Mouse (Mus musculus) hindbrain, embryonic 14.5 days (tissue): ENCODE measurements at regions not wholly inside any gene's neighbourhood (a gene's known extent, or its start where the extent isn't known, plus 50 kb on each side); places are given as distances from the start of the nearest gene placed in this dataset.

Experiments
- ATAC-seq: fragments of 200-750 bp; cut with Nextera tagmentation; 2 replicates; pipeline ENCODE4 v1.8.0; 2017; ENCODE audit warnings: moderate number of reproducible peaks, mild to moderate bottlenecking, moderate TSS enrichment, moderate library complexity; ENCODE audit not compliant: low FRiP score
- DNase-seq: peaks from one replicate; pipeline ENCODE4 v3.0.0-alpha.2; 2015; ENCODE audit warnings: low spot score
- H3K27ac ChIP-seq: fragments of 300-500 bp; sonication (generic); 2 replicates; pipeline ENCODE4 v1.5.1; 2014; ENCODE audit warnings: mild to moderate bottlenecking, moderate library complexity
- H3K27me3 ChIP-seq: fragments of 300-500 bp; sonication (generic); 2 replicates; pipeline ENCODE4 v1.6.1; 2014; ENCODE audit warnings: mild to moderate bottlenecking, low read length, mixed read lengths; ENCODE audit not compliant: control insufficient read depth, insufficient read depth
- H3K36me3 ChIP-seq: fragments of 300-500 bp; sonication (generic); replicated peaks from 2 replicates; pipeline ENCODE4 v1.6.1; 2014; ENCODE audit not compliant: control insufficient read depth, insufficient read depth
- H3K4me1 ChIP-seq: fragments of 300-500 bp; sonication (generic); replicated peaks from 2 replicates; pipeline ENCODE4 v1.6.1; 2014; ENCODE audit warnings: antibody characterized with exemption, low read length, mixed read lengths; ENCODE audit not compliant: control insufficient read depth, insufficient read depth
- H3K4me2 ChIP-seq: fragments of 300-500 bp; sonication (generic); replicated peaks from 2 replicates; pipeline ENCODE4 v1.6.1; 2014; ENCODE audit warnings: mild to moderate bottlenecking, moderate library complexity
- H3K4me3 ChIP-seq: fragments of 300-500 bp; sonication (generic); replicated peaks from 2 replicates; pipeline ENCODE4 v1.5.1; 2014; ENCODE audit warnings: mild to moderate bottlenecking, low read length
- H3K9ac ChIP-seq: fragments of 300-500 bp; sonication (generic); 2 replicates; pipeline ENCODE4 v1.6.1; 2014
- H3K9me3 ChIP-seq: fragments of 300-500 bp; sonication (generic); 2 replicates; pipeline ENCODE4 v1.6.1; 2016; ENCODE audit warnings: low read length; ENCODE audit not compliant: control insufficient read depth
- WGBS: fragments of 180-500 bp; shearing (Covaris S2); extraction: QIAGEN DNeasy Blood & Tissue Kit; methylation state at CpG from one replicate; pipeline ENCODE4 v1.1.7; 2014; 5-methylcytosine and 5-hydroxymethylcytosine counted together

DNA sequence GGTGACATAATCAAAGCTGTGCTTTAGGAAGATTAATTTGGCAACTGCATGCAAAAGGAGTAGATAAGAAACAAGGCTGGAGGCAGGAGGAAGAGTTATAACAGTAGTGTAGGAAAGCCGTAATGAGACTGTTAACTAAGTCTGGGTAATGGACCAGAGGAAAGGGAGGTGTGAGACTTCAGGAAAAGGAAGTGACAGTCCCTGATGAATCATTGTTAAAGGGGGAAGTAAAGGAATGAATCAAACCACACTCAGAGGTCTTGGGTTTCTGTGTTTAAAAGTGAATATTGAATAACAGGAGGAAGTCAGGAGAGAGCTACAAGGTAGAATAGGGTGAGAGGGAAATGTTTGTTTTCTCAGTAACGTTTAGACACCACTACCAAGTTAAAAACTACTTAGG, 1175.9 kb downstream of the Diaph3 start:
- Histone ChIP-seq H3K9me3 (no peaks in the 10 kb centered on the region), H3K4me1 (no peaks in the 10 kb centered on the region), H3K27ac (no peak overlapping the region), H3K4me3 (no peak overlapping the region), H3K4me2 (no peak overlapping the region), H3K36me3 (no peaks in the 10 kb centered on the region), H3K27me3 (no peaks in the 10 kb centered on the region), H3K9ac (no peak overlapping the region)
- WGBS: 83% methylated on average over 2 of the region's 2 CpGs
- ATAC-seq (no peak), DNase-seq (no peak)

DNA sequence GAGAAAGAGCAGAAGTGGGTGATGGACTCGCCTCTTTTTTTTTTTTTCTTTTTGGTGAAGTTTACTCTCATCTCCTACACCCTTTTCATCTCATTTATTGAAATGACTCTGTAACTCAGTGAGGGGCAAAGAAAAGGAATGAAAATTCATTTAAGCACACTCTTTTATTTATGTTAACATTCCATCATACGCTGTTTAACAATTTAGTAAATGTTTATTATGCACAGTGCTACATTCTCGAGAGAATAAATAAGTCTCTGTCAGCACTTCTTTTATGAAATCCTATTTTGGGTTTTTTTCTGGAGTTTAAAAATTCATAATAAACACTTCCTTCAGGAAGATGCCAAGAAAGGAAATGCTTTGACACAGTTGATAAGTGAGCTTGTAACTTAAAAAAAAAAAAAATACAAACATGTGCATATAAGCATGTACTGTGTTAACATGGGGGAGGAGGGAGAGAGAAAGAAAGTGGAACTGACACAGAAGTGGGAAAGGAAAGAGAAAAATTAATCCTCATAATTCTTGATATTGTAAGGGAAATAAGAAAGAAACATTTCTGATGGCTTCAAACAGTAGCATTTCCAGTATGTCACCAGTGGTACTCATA, 1195.2 kb downstream of the Diaph3 start:
- ATAC-seq (no peak), DNase-seq (no peak)
- H3K27ac ChIP-seq: no peak overlapping the region
- H3K4me3 ChIP-seq: no peak overlapping the region
- H3K27me3 ChIP-seq: no peaks in the 10 kb centered on the region
- WGBS: 80% methylated on average over 3 of the region's 3 CpGs
- no peak overlapping the region for H3K9ac ChIP-seq
- H3K36me3 ChIP-seq: no peaks in the 10 kb centered on the region
- no peak overlapping the region for H3K4me2 ChIP-seq
- H3K9me3 ChIP-seq: no peaks in the 10 kb centered on the region
- H3K4me1 ChIP-seq: no peaks in the 10 kb centered on the region

DNA sequence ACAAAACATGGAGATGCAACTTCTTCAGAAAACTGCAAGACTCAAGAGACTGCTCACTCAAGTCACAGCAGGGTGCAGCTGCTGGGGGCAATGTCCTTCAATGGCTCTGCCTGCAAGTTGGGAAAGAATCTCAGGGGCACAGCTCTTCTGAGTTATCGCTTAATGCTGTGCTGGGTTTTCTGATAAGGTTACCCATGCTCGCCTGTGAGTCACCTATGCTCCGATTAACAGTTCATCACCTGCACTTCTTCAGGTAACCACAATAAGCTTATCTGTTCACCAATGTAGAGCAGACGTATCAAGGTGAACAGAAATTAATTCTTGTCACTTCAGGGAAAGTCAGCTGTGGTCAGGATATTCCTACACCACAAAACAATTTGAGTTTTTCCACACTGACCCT, 1198.2 kb downstream of the Diaph3 start:
- 82% methylated on average over 4 of the region's 4 CpGs for WGBS
- no peaks in the 10 kb centered on the region for H3K4me1 ChIP-seq

DNA sequence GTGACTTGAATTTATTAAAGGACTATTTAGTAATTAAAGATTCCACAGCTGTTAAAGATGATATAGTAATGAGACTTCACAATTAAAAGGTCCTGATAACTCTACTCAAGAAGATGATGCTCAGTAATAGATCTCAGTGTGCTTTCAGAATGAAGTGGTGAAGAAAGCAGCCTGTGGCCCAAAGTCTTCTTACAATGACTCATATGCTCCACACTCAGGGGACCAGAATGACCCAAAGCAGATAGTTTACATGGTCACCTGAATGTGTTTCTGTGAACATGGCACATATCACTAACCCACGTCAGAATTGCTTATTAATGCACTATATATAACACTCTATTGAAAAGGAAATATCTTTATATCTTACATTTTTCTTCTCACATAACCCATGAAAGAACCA, 1200.5 kb downstream of the Diaph3 start:
- ATAC-seq (no peak), DNase-seq (no peak)
- 89% methylated on average over 1 of the region's 1 CpGs for WGBS
- Histone ChIP-seq H3K4me2 (no peak overlapping the region), H3K27ac (no peak overlapping the region), H3K4me3 (no peak overlapping the region), H3K27me3 (no peaks in the 10 kb centered on the region), H3K9me3 (no peaks in the 10 kb centered on the region), H3K9ac (no peak overlapping the region), H3K36me3 (no peaks in the 10 kb centered on the region), H3K4me1 (no peaks in the 10 kb centered on the region)

More for the DNA sequence above, 1198.2 kb downstream of the Diaph3 start:
- H3K9me3 ChIP-seq: no peaks in the 10 kb centered on the region
- H3K27me3 ChIP-seq: no peaks in the 10 kb centered on the region
- no peak for DNase-seq
- no peaks in the 10 kb centered on the region for H3K36me3 ChIP-seq
- no peak overlapping the region for H3K4me3 ChIP-seq
- H3K27ac ChIP-seq: no peak overlapping the region
- no peak for ATAC-seq
- H3K4me2 ChIP-seq: no peak overlapping the region
- no peak overlapping the region for H3K9ac ChIP-seq

DNA sequence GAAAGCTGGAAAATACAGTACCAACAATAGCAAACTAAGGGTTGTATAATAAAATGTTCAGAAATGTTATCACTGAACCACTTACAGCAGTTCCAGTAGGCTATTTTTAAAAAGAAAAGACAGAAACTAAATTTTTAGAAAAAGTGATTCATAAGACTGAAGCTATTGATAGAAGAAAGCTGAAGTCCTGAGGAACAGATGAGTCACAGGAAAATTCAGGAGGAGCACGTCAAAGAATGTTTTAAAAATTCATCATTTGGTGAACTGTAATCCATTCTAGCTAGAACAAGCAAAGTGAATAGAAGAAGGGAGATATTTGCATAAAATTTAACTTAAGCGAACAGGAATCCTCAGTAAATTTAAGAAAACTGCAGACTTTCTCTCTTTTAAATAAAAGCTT, 1205.9 kb downstream of the Diaph3 start:
- no peaks in the 10 kb centered on the region for H3K9me3 ChIP-seq
- H3K9ac ChIP-seq: no peak overlapping the region
- no peak for DNase-seq
- no peaks in the 10 kb centered on the region for H3K4me1 ChIP-seq
- no peak overlapping the region for H3K27ac ChIP-seq
- ATAC-seq: no peak
- 84% methylated on average over 2 of the region's 2 CpGs for WGBS
- no peaks in the 10 kb centered on the region for H3K27me3 ChIP-seq
- no peaks in the 10 kb centered on the region for H3K36me3 ChIP-seq
- no peak overlapping the region for H3K4me2 ChIP-seq
- H3K4me3 ChIP-seq: no peak overlapping the region

DNA sequence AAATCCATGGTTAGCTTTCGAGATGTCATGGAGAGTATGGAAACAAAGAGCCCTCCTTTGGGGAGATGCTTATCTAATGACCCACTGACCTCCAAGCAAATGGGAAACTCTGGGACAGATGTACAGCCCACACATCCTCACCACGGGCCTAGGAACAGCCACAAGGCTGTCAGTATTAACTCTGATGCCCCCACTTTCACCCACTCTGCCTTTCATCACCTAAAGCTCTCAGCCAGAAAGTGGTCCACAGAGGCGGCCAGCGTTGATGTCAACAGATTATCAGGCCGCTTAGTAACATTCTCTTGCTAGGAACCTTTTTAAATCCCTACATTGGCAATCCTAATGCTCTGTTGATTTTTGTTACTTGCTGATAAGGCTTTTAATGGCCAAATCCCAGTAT, 1210.6 kb downstream of the Diaph3 start:
- H3K4me3 ChIP-seq: no peak overlapping the region
- no peak for ATAC-seq
- no peak overlapping the region for H3K9ac ChIP-seq
- no peaks in the 10 kb centered on the region for H3K9me3 ChIP-seq
- no peaks in the 10 kb centered on the region for H3K4me1 ChIP-seq
- no peaks in the 10 kb centered on the region for H3K27me3 ChIP-seq
- no peak overlapping the region for H3K27ac ChIP-seq
- no peak overlapping the region for H3K4me2 ChIP-seq
- H3K36me3 ChIP-seq: no peaks in the 10 kb centered on the region
- 63% methylated on average over 5 of the region's 5 CpGs for WGBS
- no peak for DNase-seq

DNA sequence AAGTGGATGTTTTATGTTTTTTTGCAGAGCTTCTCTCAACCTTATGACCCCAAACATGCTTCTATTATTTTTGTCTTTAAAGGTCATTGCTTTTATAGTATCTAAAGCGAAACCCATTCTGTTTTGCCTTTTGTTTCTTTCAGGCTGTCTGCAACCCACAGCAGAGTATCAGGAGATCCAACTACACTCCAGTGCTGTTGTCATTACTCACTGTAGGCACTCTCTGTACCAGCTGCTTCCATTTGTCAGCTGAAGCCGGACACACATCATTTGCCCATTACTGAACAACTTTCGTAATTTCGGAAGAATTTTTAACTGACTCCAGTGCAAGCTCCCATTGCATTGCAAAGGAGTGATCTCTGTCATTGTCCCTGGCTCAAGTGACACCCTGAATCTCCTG, 1222.1 kb downstream of the Diaph3 start:
- 45% methylated on average over 4 of the region's 4 CpGs for WGBS
- DNase-seq (no peak), ATAC-seq (no peak)
- H3K27ac ChIP-seq: no peak overlapping the region
- H3K27me3 ChIP-seq: no peaks in the 10 kb centered on the region
- no peaks in the 10 kb centered on the region for H3K36me3 ChIP-seq
- H3K4me1 ChIP-seq: no peaks in the 10 kb centered on the region
- H3K4me3 ChIP-seq: no peak overlapping the region
- no peak overlapping the region for H3K4me2 ChIP-seq
- H3K9me3 ChIP-seq: no peaks in the 10 kb centered on the region
- no peak overlapping the region for H3K9ac ChIP-seq

DNA sequence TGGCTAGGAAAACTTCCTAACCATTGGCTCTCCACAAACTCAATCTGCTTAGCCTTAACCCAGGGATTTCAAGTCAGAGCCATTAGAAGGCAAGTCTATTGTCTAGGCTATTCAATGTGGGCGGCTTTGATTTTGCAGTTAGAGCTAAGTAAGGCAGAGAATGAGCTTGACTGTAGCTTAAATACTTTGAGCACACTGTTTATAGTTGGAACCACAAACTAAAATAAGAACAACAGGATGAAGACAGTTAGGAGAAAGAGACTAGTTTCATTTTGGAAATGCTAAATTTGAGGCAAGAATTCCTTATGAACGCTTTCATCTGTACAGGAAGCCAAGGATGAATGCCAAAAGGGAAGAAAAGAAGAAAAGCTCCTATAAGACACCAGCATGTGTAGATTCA, 1225.3 kb downstream of the Diaph3 start:
- H3K4me2 ChIP-seq: no peak overlapping the region
- DNase-seq (no peak), ATAC-seq (no peak)
- no peak overlapping the region for H3K27ac ChIP-seq
- no peak overlapping the region for H3K4me3 ChIP-seq
- 77% methylated on average over 2 of the region's 2 CpGs for WGBS
- no peaks in the 10 kb centered on the region for H3K9me3 ChIP-seq
- H3K36me3 ChIP-seq: no peaks in the 10 kb centered on the region
- H3K9ac ChIP-seq: no peak overlapping the region
- H3K4me1 ChIP-seq: no peaks in the 10 kb centered on the region
- no peaks in the 10 kb centered on the region for H3K27me3 ChIP-seq

DNA sequence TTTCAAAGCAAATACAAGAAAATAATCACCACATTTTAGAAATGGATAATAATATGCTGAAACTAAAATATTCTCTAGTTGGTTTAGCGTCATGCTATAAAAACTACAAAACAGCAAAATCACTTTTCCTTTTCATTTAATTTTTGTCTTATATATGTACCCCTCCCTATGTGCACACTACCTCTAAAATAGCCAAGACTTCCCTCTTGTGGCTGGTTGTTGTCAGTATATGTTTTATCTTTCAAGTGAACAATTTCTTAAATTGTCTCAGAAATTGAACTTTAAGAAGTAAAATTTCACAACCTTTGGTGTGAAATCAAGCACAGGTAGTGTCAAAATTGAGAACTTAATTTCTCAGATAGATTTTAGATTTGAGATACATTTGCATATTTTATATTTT, 1243.1 kb downstream of the Diaph3 start:
- DNase-seq: peak; percentile 55
- no peak overlapping the region for H3K4me2 ChIP-seq

DNA sequence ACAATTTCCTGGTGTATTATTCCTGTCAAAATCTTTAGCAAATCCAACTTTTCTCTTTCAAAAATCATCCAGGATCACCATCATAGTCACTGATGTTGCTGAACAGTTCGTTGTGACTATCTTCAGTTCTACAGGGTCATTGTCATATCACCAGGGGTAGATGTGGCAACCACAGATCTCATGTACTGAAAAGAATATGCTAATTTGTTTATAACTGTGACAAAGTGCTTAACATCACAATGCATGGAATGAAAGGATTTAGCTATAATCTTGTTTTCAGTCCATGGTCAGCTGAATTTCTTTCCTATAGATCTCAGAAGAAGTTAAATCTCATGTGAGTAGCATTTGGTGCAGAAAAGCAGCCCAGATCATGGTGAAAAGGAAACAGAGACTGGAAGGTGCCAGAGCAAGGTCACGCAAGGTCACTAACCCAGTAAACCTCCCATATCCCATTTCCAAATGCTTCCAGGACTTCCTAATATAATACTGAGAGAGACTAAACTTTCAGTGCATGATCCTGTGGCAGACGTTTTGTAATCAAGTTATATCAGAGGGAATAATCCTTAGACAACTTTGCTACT, 1279.6 kb downstream of the Diaph3 start:
- H3K27me3 ChIP-seq: no peaks in the 10 kb centered on the region
- no peaks in the 10 kb centered on the region for H3K9me3 ChIP-seq
- H3K4me1 ChIP-seq: no peaks in the 10 kb centered on the region
- no peak overlapping the region for H3K27ac ChIP-seq
- no peaks in the 10 kb centered on the region for H3K36me3 ChIP-seq
- H3K9ac ChIP-seq: no peak overlapping the region
- WGBS: 60% methylated on average over 3 of the region's 3 CpGs
- no peak overlapping the region for H3K4me2 ChIP-seq
- H3K4me3 ChIP-seq: no peak overlapping the region
- ATAC-seq (no peak), DNase-seq (no peak)

More for the DNA sequence above, 1243.1 kb downstream of the Diaph3 start:
- no peak overlapping the region for H3K4me3 ChIP-seq
- no peaks in the 10 kb centered on the region for H3K27me3 ChIP-seq
- ATAC-seq: no peak
- no peak overlapping the region for H3K9ac ChIP-seq
- WGBS: 92% methylated on average over 1 of the region's 1 CpGs
- no peaks in the 10 kb centered on the region for H3K4me1 ChIP-seq
- H3K27ac ChIP-seq: no peak overlapping the region
- no peaks in the 10 kb centered on the region for H3K36me3 ChIP-seq
- no peaks in the 10 kb centered on the region for H3K9me3 ChIP-seq
